Mouse (Mus musculus) liver, embryonic 12.5 days (tissue): ENCODE results near the gene Cyp21a1. TPM values are rescaled to one million over a fixed set of nuclear protein-coding genes. Genes with fewer than 3 reads are reported as not detected.
"Not testable (repeated sequence)": the region's sequence is repeated elsewhere in the genome, so short reads cannot be mapped to it uniquely, and the experiment has no call there.

Experiments
- ATAC-seq: fragments of 200-750 bp; cut with Nextera tagmentation; 2 replicates; pipeline ENCODE4 v1.8.0; 2017; ENCODE audit warnings: moderate number of reproducible peaks, mild to moderate bottlenecking, moderate library complexity
- H3K27ac ChIP-seq: fragments of 300-500 bp; sonication (generic); 2 replicates; pipeline ENCODE4 v1.5.1; 2016; ENCODE audit warnings: mild to moderate bottlenecking
- H3K27me3 ChIP-seq: fragments of 300-500 bp; sonication (generic); replicated peaks from 2 replicates; pipeline ENCODE4 v1.6.1; 2016; ENCODE audit warnings: mild to moderate bottlenecking, moderate library complexity
- H3K36me3 ChIP-seq: fragments of 300-500 bp; sonication (generic); 2 replicates; pipeline ENCODE4 v1.6.1; 2016; ENCODE audit warnings: mild to moderate bottlenecking, moderate library complexity
- H3K4me1 ChIP-seq: fragments of 300-500 bp; sonication (generic); 2 replicates; pipeline ENCODE4 v1.6.1; 2016
- H3K4me2 ChIP-seq: fragments of 300-500 bp; sonication (generic); 2 replicates; pipeline ENCODE4 v1.6.1; 2016; ENCODE audit warnings: mild to moderate bottlenecking, moderate library complexity
- H3K4me3 ChIP-seq: fragments of 300-500 bp; sonication (generic); 2 replicates; pipeline ENCODE4 v1.5.1; 2016; ENCODE audit warnings: mild to moderate bottlenecking, moderate library complexity
- H3K9ac ChIP-seq: fragments of 300-500 bp; sonication (generic); 2 replicates; pipeline ENCODE4 v1.6.1; 2016; ENCODE audit warnings: mild to moderate bottlenecking, moderate library complexity
- H3K9me3 ChIP-seq: fragments of 300-500 bp; sonication (generic); replicated peaks from 2 replicates; pipeline ENCODE4 v1.6.1; 2016; ENCODE audit warnings: mild to moderate bottlenecking, moderate library complexity
- WGBS: fragments of 180-500 bp; shearing (Covaris S2); methylation state at CpG from one replicate; pipeline ENCODE4 v1.1.7; 2016; ENCODE audit not compliant: insufficient replicate concordance; 5-methylcytosine and 5-hydroxymethylcytosine counted together
- polyA plus RNA-seq: library from polyadenylated mRNA; unstranded; fragments of >200 nt; fragmentation: Nextera tagmentation; extraction: Ambion mirVana; gene quantifications from 2 replicates; pipeline ENCODE4 v1.2.1, GENCODE M21; 2016

The Cyp21a1 gene
- polyA plus RNA-seq: not detected in 2 replicates

- not testable (repeated sequence) for H3K36me3 ChIP-seq, H3K4me1 ChIP-seq, H3K27me3 ChIP-seq, H3K4me2 ChIP-seq, H3K27ac ChIP-seq, H3K4me3 ChIP-seq, ATAC-seq, H3K9me3 ChIP-seq, H3K9ac ChIP-seq
- WGBS: 83% methylated on average over 5 of the region's 6 CpGs
Observed at GRCm38 (mm10) chr17:34804301-34804700, at the start of gene Cyp21a1. Gene Cyp21a1, minus strand, starts transcription at chr17:34804561.

- Histone ChIP-seq H3K27me3 (no peaks in the 10 kb centered on the region), H3K9ac (no peak overlapping the region)
- WGBS: 68% methylated on average over 8 of the region's 8 CpGs
Observed at GRCm38 (mm10) chr17:34853511-34853910, 49.1 kb upstream of the Cyp21a1 start.

GRCm38 (mm10) chr17:34850517-34851125 lies 46.3 kb upstream of the Cyp21a1 start:
- Histone ChIP-seq H3K36me3 (peaks cover 63% of the 10 kb centered on the region), H3K27me3 (no peaks in the 10 kb centered on the region), H3K4me2 (peak overlapping the region; percentile 98), H3K9me3 (no peaks in the 10 kb centered on the region), H3K9ac (peak overlapping the region; percentile 89), H3K27ac (peak overlapping the region; percentile 82), H3K4me3 (peak overlapping the region; percentile 91), H3K4me1 (peaks cover 28% of the 10 kb centered on the region)
- WGBS: 2% methylated on average over 25 of the region's 25 CpGs
- no peak for ATAC-seq

More at GRCm38 (mm10) chr17:34853511-34853910, 49.1 kb upstream of the Cyp21a1 start:
- Histone ChIP-seq H3K4me3 (no peak overlapping the region), H3K4me1 (peaks cover 28% of the 10 kb centered on the region), H3K4me2 (no peak overlapping the region), H3K27ac (peak overlapping the region; percentile 20), H3K9me3 (no peaks in the 10 kb centered on the region), H3K36me3 (peaks cover 60% of the 10 kb centered on the region)
- no peak for ATAC-seq

GRCm38 (mm10) chr17:34849722-34850516 lies 45.6 kb upstream of the Cyp21a1 start, which contains the start of the genes Skiv2l and Nelfe:
Gene Skiv2l, minus strand, starts transcription at chr17:34850210.
Gene Nelfe, plus strand, starts transcription at chr17:34850391.
- H3K36me3 ChIP-seq: peaks cover 63% of the 10 kb centered on the region
- peak within 1 kb of the TSS; percentile 82 for H3K27ac ChIP-seq
- H3K4me3 ChIP-seq: peak within 1 kb of the TSS; percentile 91
- H3K27me3 ChIP-seq: no peaks in the 10 kb centered on the region
- ATAC-seq: peak; percentile 95
- WGBS: under 1% methylated on average over 65 of the region's 65 CpGs
- H3K4me1 ChIP-seq: peaks cover 28% of the 10 kb centered on the region
- H3K4me2 ChIP-seq: peak within 1 kb of the TSS; percentile 98
- H3K9ac ChIP-seq: peak within 1 kb of the TSS; percentile 89
- no peaks in the 10 kb centered on the region for H3K9me3 ChIP-seq

- Histone ChIP-seq H3K4me3 (no peak overlapping the region), H3K27ac (no peak overlapping the region), H3K36me3 (peaks cover 63% of the 10 kb centered on the region), H3K9ac (no peak overlapping the region), H3K9me3 (no peaks in the 10 kb centered on the region), H3K4me1 (peaks cover 28% of the 10 kb centered on the region), H3K27me3 (no peaks in the 10 kb centered on the region), H3K4me2 (no peak overlapping the region)
- no peak for ATAC-seq
- WGBS: 87% methylated on average over 7 of the region's 7 CpGs
Observed at GRCm38 (mm10) chr17:34847615-34848014, 43.3 kb upstream of the Cyp21a1 start.

- no peak for ATAC-seq
- no peaks in the 10 kb centered on the region for H3K9me3 ChIP-seq
- H3K27ac ChIP-seq: no peak overlapping the region
- peaks cover 63% of the 10 kb centered on the region for H3K36me3 ChIP-seq
- 78% methylated on average over 6 of the region's 6 CpGs for WGBS
- H3K9ac ChIP-seq: no peak overlapping the region
- no peak overlapping the region for H3K4me3 ChIP-seq
- H3K27me3 ChIP-seq: no peaks in the 10 kb centered on the region
- no peak overlapping the region for H3K4me2 ChIP-seq
- H3K4me1 ChIP-seq: peaks cover 27% of the 10 kb centered on the region
Observed at GRCm38 (mm10) chr17:34847192-34847591, 42.8 kb upstream of the Cyp21a1 start.

GRCm38 (mm10) chr17:34844884-34845283 lies 40.5 kb upstream of the Cyp21a1 start:
- H3K4me2 ChIP-seq: no peak overlapping the region
- 85% methylated on average over 13 of the region's 13 CpGs for WGBS
- ATAC-seq: no peak
- no peak overlapping the region for H3K27ac ChIP-seq
- no peak overlapping the region for H3K4me3 ChIP-seq
- H3K4me1 ChIP-seq: peaks cover 32% of the 10 kb centered on the region
- H3K9ac ChIP-seq: no peak overlapping the region
- H3K36me3 ChIP-seq: peaks cover 84% of the 10 kb centered on the region
- no peaks in the 10 kb centered on the region for H3K27me3 ChIP-seq
- no peaks in the 10 kb centered on the region for H3K9me3 ChIP-seq

- H3K4me1 ChIP-seq: peaks cover 46% of the 10 kb centered on the region
- peak overlapping the region; percentile 65 for H3K27ac ChIP-seq
- H3K9me3 ChIP-seq: no peaks in the 10 kb centered on the region
- 70% methylated on average over 6 of the region's 6 CpGs for WGBS
- H3K27me3 ChIP-seq: no peaks in the 10 kb centered on the region
- peak overlapping the region; percentile 51; the same call in 1 of the 2 replicates for H3K9ac ChIP-seq
- H3K4me2 ChIP-seq: peak overlapping the region; percentile 37
- ATAC-seq: peak; percentile 23; the same call in 1 of the 2 replicates
- H3K36me3 ChIP-seq: peaks cover 80% of the 10 kb centered on the region
- H3K4me3 ChIP-seq: no peak overlapping the region
Observed at GRCm38 (mm10) chr17:34840736-34841307, 36.5 kb upstream of the Cyp21a1 start.

GRCm38 (mm10) chr17:34838785-34839184 lies 34.4 kb upstream of the Cyp21a1 start:
- H3K36me3 ChIP-seq: peaks cover 72% of the 10 kb centered on the region
- peak overlapping the region; percentile 81; the same call in 1 of the 2 replicates for H3K9ac ChIP-seq
- H3K9me3 ChIP-seq: no peaks in the 10 kb centered on the region
- no peak overlapping the region; the same call in 1 of the 2 replicates for H3K27ac ChIP-seq
- ATAC-seq: no peak
- peak overlapping the region; percentile 76; the same call in 1 of the 2 replicates for H3K4me3 ChIP-seq
- H3K4me2 ChIP-seq: peak overlapping the region; percentile 97
- peaks cover 53% of the 10 kb centered on the region for H3K4me1 ChIP-seq
- no peaks in the 10 kb centered on the region for H3K27me3 ChIP-seq
- WGBS: 86% methylated on average over 7 of the region's 7 CpGs

- H3K9me3 ChIP-seq: no peaks in the 10 kb centered on the region
- H3K36me3 ChIP-seq: peaks cover 72% of the 10 kb centered on the region
- H3K4me3 ChIP-seq: peak overlapping the region; percentile 76
- 34% methylated on average over 43 of the region's 43 CpGs for WGBS
- H3K9ac ChIP-seq: peak overlapping the region; percentile 81
- H3K4me1 ChIP-seq: peaks cover 53% of the 10 kb centered on the region
- peak; percentile 4; the same call in 1 of the 2 replicates for ATAC-seq
- peak overlapping the region; percentile 87 for H3K27ac ChIP-seq
- no peaks in the 10 kb centered on the region for H3K27me3 ChIP-seq
- H3K4me2 ChIP-seq: peak overlapping the region; percentile 97
Observed at GRCm38 (mm10) chr17:34837464-34838324, 33.3 kb upstream of the Cyp21a1 start.

- peak within 1 kb of the TSS; percentile 76 for H3K4me3 ChIP-seq
- H3K4me2 ChIP-seq: peak within 1 kb of the TSS; percentile 97
- peaks cover 72% of the 10 kb centered on the region for H3K36me3 ChIP-seq
- ATAC-seq: peak; percentile 92
- H3K9ac ChIP-seq: peak within 1 kb of the TSS; percentile 81
- peak within 1 kb of the TSS; percentile 87 for H3K27ac ChIP-seq
- H3K4me1 ChIP-seq: peaks cover 50% of the 10 kb centered on the region
- no peaks in the 10 kb centered on the region for H3K27me3 ChIP-seq
- H3K9me3 ChIP-seq: no peaks in the 10 kb centered on the region
- WGBS: 1% methylated on average over 40 of the region's 40 CpGs
Observed at GRCm38 (mm10) chr17:34836856-34837221, 32.5 kb upstream of the Cyp21a1 start, which contains the start of the genes Stk19 and Dxo. Gene Stk19, minus strand, starts transcription at chr17:34836945. Gene Dxo, plus strand, starts transcription at chr17:34837019.
